Mouse (Mus musculus) MEL (cell line): Measurements from ENCODE around the gene Mrgprg.

Experiments used
- EP300 ChIP-seq, 2 experiments: IDR thresholded peaks; 2 replicates each; pipeline ENCODE4 v1.6.1; 2011; ENCODE audit warnings: improper control_type of control experiment in 2 of 2, low read length in 2 of 2, low read depth in 1 of 2, mild to moderate bottlenecking in 1 of 2
- MAFK ChIP-seq: IDR thresholded peaks from 2 replicates; pipeline ENCODE4 v1.6.1; 2011; ENCODE audit warnings: low read depth, mild to moderate bottlenecking, low read length, improper control_type of control experiment, borderline replicate concordance
- POLR2A ChIP-seq, 2 experiments: IDR thresholded peaks; 2 replicates each; pipeline ENCODE4 v1.6.1; 2011 to 2012; ENCODE audit warnings: low read length in 2 of 2, mild to moderate bottlenecking in 2 of 2, control low read depth in 1 of 2, improper control_type of control experiment in 1 of 2, low read depth in 1 of 2, moderate library complexity in 1 of 2; ENCODE audit not compliant: control insufficient read depth in 1 of 2, insufficient read depth in 1 of 2, poor library complexity in 1 of 2
- ZNF384 ChIP-seq: IDR thresholded peaks from 2 replicates; pipeline ENCODE4 v1.6.1; 2012; ENCODE audit warnings: low read depth, mild to moderate bottlenecking, inconsistent platforms, low read length, improper control_type of control experiment

DNA sequence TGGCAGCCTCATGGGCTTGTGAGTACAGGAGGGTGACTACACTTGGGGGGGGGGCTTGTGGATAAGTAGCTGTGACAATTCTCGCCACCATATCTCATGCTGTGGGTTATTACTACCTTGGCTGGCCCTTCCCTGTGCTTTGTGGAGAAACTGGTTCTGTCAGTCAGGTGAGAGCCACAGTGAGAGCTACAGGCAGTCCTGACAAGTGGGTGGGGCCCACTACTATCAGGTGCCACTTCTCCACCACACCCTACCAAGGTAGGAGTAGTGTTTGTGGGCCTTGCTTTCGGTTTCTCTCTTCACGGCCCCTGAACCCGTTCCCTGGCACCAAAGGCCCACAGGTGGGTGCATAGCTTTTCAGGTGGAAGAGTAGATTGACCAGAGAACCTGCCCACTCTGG lies 43.0 kb downstream of the Mrgprg start:
- no peak for TF ChIP-seq POLR2A (IDR thresholded peaks at IDR 0.05; ENCODE audit: control insufficient read depth in 1 of 2, insufficient read depth in 1 of 2, low read depth in 1 of 2, low read length in 2 of 2, poor library complexity in 1 of 2)
- no peak for TF ChIP-seq EP300 (IDR thresholded peaks at IDR 0.05; ENCODE audit: low read depth in 1 of 2, low read length in 2 of 2)
- no peak for TF ChIP-seq ZNF384
- TF ChIP-seq MAFK: no peak
